Mouse (Mus musculus) G1E-ER4 (cell line): ENCODE measurements around the gene Hrh3. TPM values are rescaled to one million over a fixed set of nuclear protein-coding genes. Genes with fewer than 3 reads are reported as not detected.

Experiments
- GATA1 ChIP-seq: IDR thresholded peaks from one replicate; pipeline ENCODE4 v1.8.0; 2012; ENCODE audit warnings: low read length, inconsistent platforms
- polyA plus RNA-seq: library from polyadenylated mRNA; stranded (reverse); fragments of >175 nt; gene quantifications from 2 replicates; pipeline ENCODE4 v1.2.3, GENCODE M21; 2012

Gene Hrh3
- polyA plus RNA-seq, 1 experiment = not detected

GRCm38 (mm10) chr2:180116741-180117484, 12.6 kb upstream of the Hrh3 start:
- TF ChIP-seq GATA1 = no peak

- no peak for TF ChIP-seq GATA1
These were observed 11.8 kb upstream of the Hrh3 start for GRCm38 (mm10) chr2:180116081-180116493.

- TF ChIP-seq GATA1 = no peak
These were observed 11.0 kb upstream of the Hrh3 start for GRCm38 (mm10) chr2:180115279-180115678.

GRCm38 (mm10) chr2:180113909-180114890, 9.9 kb upstream of the Hrh3 start:
- no peak for TF ChIP-seq GATA1

GRCm38 (mm10) chr2:180108285-180108684, 4.0 kb upstream of the Hrh3 start:
- TF ChIP-seq GATA1 = no peak

GRCm38 (mm10) chr2:180107081-180107480, 2.8 kb upstream of the Hrh3 start:
- no peak for TF ChIP-seq GATA1

- no peak for TF ChIP-seq GATA1
These were observed 1.3 kb upstream of the Hrh3 start for GRCm38 (mm10) chr2:180105441-180106190.

GRCm38 (mm10) chr2:180104659-180105377, 530 bp upstream of the Hrh3 start:
- no peak for TF ChIP-seq GATA1

- TF ChIP-seq GATA1 = no peak
These were observed 924 bp downstream of the Hrh3 start for GRCm38 (mm10) chr2:180103151-180103977.

- TF ChIP-seq GATA1 = no peak
These were observed 4.8 kb downstream of the Hrh3 start for GRCm38 (mm10) chr2:180099529-180099928.

GRCm38 (mm10) chr2:180098167-180098566, 6.1 kb downstream of the Hrh3 start:
- TF ChIP-seq GATA1 = no peak

- no peak for TF ChIP-seq GATA1
These were observed 6.7 kb downstream of the Hrh3 start for GRCm38 (mm10) chr2:180097585-180097984.

- TF ChIP-seq GATA1 = no peak
These were observed 8.6 kb downstream of the Hrh3 start for GRCm38 (mm10) chr2:180095711-180096110.

GRCm38 (mm10) chr2:180090285-180090684, 14.0 kb downstream of the Hrh3 start:
- TF ChIP-seq GATA1 = no peak
